Mouse (Mus musculus): ENCODE measurements around the gene Yipf1.

The Yipf1 gene

GRCm38 (mm10) chr4:107313690-107314478 is at the start of gene Yipf1:
Gene Yipf1 (plus strand): TSS chr4:107314363.
- ChIA-PET POLR2A (interaction anchor here in 3 of 4 experiments (0.6 to 2.1 kb wide), 16 partner anchors 8 to 135 kb away, joined by 3 to 11 read pairs (median 4); partner anchors contain the start of genes Hspb11 (in 2 of the 3), Lrrc42 (in 1 of the 3), Tceanc2 (in 1 of the 3) and Tmem59 (in 1 of the 3)), CTCF (interaction anchor here in 1 of 4 experiments (1.0 kb wide), 1 partner anchor 35 kb away, joined by 3 read pairs; no protein-coding TSS in a partner anchor)

- ChIA-PET CTCF (no interaction called here), POLR2A (interaction anchor here in 2 of 4 experiments (0.6 to 1.0 kb wide), 3 partner anchors 20 to 836 kb away, joined by 3 read pairs; partner anchors contain the start of gene Hspb11 (in 1 of the 2))
Measured at GRCm38 (mm10) chr4:107273683-107274082, 40.5 kb upstream of the Yipf1 start.

GRCm38 (mm10) chr4:107274511-107274910 is 39.7 kb upstream of the Yipf1 start:
- CTCF ChIA-PET, result no interaction called here
- POLR2A ChIA-PET, result interaction anchor here in 1 of 4 experiments (0.7 to 1.6 kb wide), 2 partner anchors 17 to 835 kb away, joined by 3 to 4 read pairs; no protein-coding TSS in a partner anchor

GRCm38 (mm10) chr4:107278188-107278707 is 35.9 kb upstream of the Yipf1 start:
- CTCF ChIA-PET, result no interaction called here
- POLR2A ChIA-PET, result interaction anchor here in 3 of 4 experiments (0.5 to 1.4 kb wide), 3 partner anchors 24 to 99 kb away, joined by 3 to 9 read pairs (median 4); no protein-coding TSS in a partner anchor

- CTCF ChIA-PET, result interaction anchor here in 1 of 4 experiments (0.5 kb wide), 1 partner anchor 371 kb away, joined by 4 read pairs; no protein-coding TSS in a partner anchor
- POLR2A ChIA-PET, result interaction anchor here in 3 of 4 experiments (0.6 to 2.5 kb wide), 12 partner anchors 10 to 492 kb away, joined by 3 to 15 read pairs (median 4); no protein-coding TSS in a partner anchor
Measured at GRCm38 (mm10) chr4:107280843-107281475, 33.2 kb upstream of the Yipf1 start.

- ChIA-PET CTCF (no interaction called here), POLR2A (interaction anchor here in 3 of 4 experiments (0.6 to 1.6 kb wide), 8 partner anchors 8 to 82 kb away, joined by 3 to 7 read pairs (median 4); partner anchors contain the start of genes Hspb11 (in 1 of the 3) and Lrrc42 (in 1 of the 3))
Measured at GRCm38 (mm10) chr4:107285446-107286200, 28.5 kb upstream of the Yipf1 start.

- CTCF ChIA-PET, result interaction anchor here in 1 of 4 experiments (0.5 kb wide), 1 partner anchor 105 kb away, joined by 5 read pairs; no protein-coding TSS in a partner anchor
- POLR2A ChIA-PET, result interaction anchor here in 1 of 4 experiments (0.6 to 1.6 kb wide), 3 partner anchors 47 to 398 kb away, joined by 3 to 4 read pairs (median 3); no protein-coding TSS in a partner anchor
Measured at GRCm38 (mm10) chr4:107286386-107286785, 27.8 kb upstream of the Yipf1 start.

- ChIA-PET POLR2A (interaction anchor here in 2 of 4 experiments (0.8 to 0.9 kb wide), 3 partner anchors 10 to 54 kb away, joined by 3 read pairs; no protein-coding TSS in a partner anchor), CTCF (no interaction called here)
Measured at GRCm38 (mm10) chr4:107287517-107287916, 26.6 kb upstream of the Yipf1 start.

- POLR2A ChIA-PET, result interaction anchor here in 2 of 4 experiments (1.0 to 3.1 kb wide), 6 partner anchors 9 to 113 kb away, joined by 3 to 15 read pairs (median 4); partner anchors contain the start of genes Hspb11 (in 1 of the 2), Lrrc42 (in 1 of the 2) and Tmem59 (in 1 of the 2)
- CTCF ChIA-PET, result interaction anchor here in 1 of 4 experiments (0.9 kb wide), 1 partner anchor 410 kb away, joined by 5 read pairs; no protein-coding TSS in a partner anchor
Measured at GRCm38 (mm10) chr4:107291611-107292272, 22.4 kb upstream of the Yipf1 start.

- ChIA-PET POLR2A (interaction anchor here in 2 of 4 experiments (1.0 to 3.1 kb wide), 6 partner anchors 9 to 114 kb away, joined by 3 to 15 read pairs (median 4); partner anchors contain the start of genes Hspb11 (in 1 of the 2), Lrrc42 (in 1 of the 2) and Tmem59 (in 1 of the 2)), CTCF (interaction anchor here in 1 of 4 experiments (0.9 kb wide), 1 partner anchor 409 kb away, joined by 5 read pairs; no protein-coding TSS in a partner anchor)
Measured at GRCm38 (mm10) chr4:107292273-107292662, 21.9 kb upstream of the Yipf1 start.

GRCm38 (mm10) chr4:107298071-107298606 is 16.0 kb upstream of the Yipf1 start:
- CTCF ChIA-PET, result no interaction called here
- POLR2A ChIA-PET, result interaction anchor here in 1 of 4 experiments (0.7 kb wide), 1 partner anchor 46 kb away, joined by 3 read pairs; no protein-coding TSS in a partner anchor

- POLR2A ChIA-PET, result interaction anchor here in 2 of 4 experiments (0.6 to 1.0 kb wide), 5 partner anchors 13 to 47 kb away, joined by 3 to 7 read pairs (median 4); partner anchors contain the start of genes Hspb11 (in 1 of the 2) and Lrrc42 (in 1 of the 2)
- CTCF ChIA-PET, result interaction anchor here in 1 of 4 experiments (1.1 kb wide), 1 partner anchor 154 kb away, joined by 4 read pairs; no protein-coding TSS in a partner anchor
Measured at GRCm38 (mm10) chr4:107299779-107300340, 14.3 kb upstream of the Yipf1 start.

- CTCF ChIA-PET, result interaction anchor here in 1 of 4 experiments (1.1 kb wide), 1 partner anchor 154 kb away, joined by 4 read pairs; no protein-coding TSS in a partner anchor
Measured at GRCm38 (mm10) chr4:107300371-107300770, 13.8 kb upstream of the Yipf1 start.

GRCm38 (mm10) chr4:107300902-107301555 is 13.1 kb upstream of the Yipf1 start:
- ChIA-PET POLR2A (no interaction called here), CTCF (interaction anchor here in 1 of 4 experiments (0.5 kb wide), 1 partner anchor 416 kb away, joined by 6 read pairs; no protein-coding TSS in a partner anchor)

More at GRCm38 (mm10) chr4:107300371-107300770, 13.8 kb upstream of the Yipf1 start:
- POLR2A ChIA-PET, result interaction anchor here in 2 of 4 experiments (0.6 to 1.0 kb wide), 5 partner anchors 13 to 47 kb away, joined by 3 to 7 read pairs (median 4); partner anchors contain the start of genes Hspb11 (in 1 of the 2) and Lrrc42 (in 1 of the 2)

GRCm38 (mm10) chr4:107302221-107302620 is 11.9 kb upstream of the Yipf1 start:
- POLR2A ChIA-PET, result no interaction called here
- CTCF ChIA-PET, result no interaction called here

- ChIA-PET CTCF (no interaction called here), POLR2A (interaction anchor here in 1 of 4 experiments (1.0 kb wide), 1 partner anchor 47 kb away, joined by 3 read pairs; no protein-coding TSS in a partner anchor)
Measured at GRCm38 (mm10) chr4:107302832-107303231, 11.3 kb upstream of the Yipf1 start.
